In genomic region chr11:69883066-69883465, GRCm38 (mm10) we compare ENCODE assay signal across 9 mouse cellular contexts. TPM values are rescaled to one million over a fixed set of nuclear protein-coding genes. Genes with fewer than 3 reads are reported as not detected.
A peak's percentile ranks its signal among the peaks of the same experiment; 100 is the strongest.
DNase-seq lines count a peak whose midpoint lies in the region; ATAC-seq and TF ChIP-seq lines count a peak whose summit lies in the region.
"Had no signal": no experiment of that assay in that cellular context is flagged by ENCODE, and none has a peak within 500 bp of the region (broad histone marks: within the 10 kb centered on the region; RNA-seq: fewer than 3 reads in every experiment).

No protein-coding gene starts in this region.

- H3K4me2 ChIP-seq in forebrain, postnatal 0 days (ENCODE audit: low read depth): no peak overlapping the region
- no peak overlapping the region for H3K4me2 ChIP-seq in forebrain, embryonic 16.5 days (ENCODE audit: low read length)
- no peak overlapping the region for H3K4me2 ChIP-seq in liver, embryonic 14.5 days (ENCODE audit: low read depth)

- no peak overlapping the region for H3K9ac ChIP-seq in forebrain, postnatal 0 days
- H3K9ac ChIP-seq in forebrain, embryonic 16.5 days (replicated peaks; ENCODE audit: low read depth, low read length): no peak overlapping the region
- no peak overlapping the region for H3K9ac ChIP-seq in liver, embryonic 14.5 days (replicated peaks)

- H3K4me3 ChIP-seq in forebrain, postnatal 0 days (ENCODE audit: low read depth, low read length): no peak overlapping the region
- no peak overlapping the region for H3K4me3 ChIP-seq in forebrain, embryonic 16.5 days (replicated peaks; ENCODE audit: low read length)
- no peak overlapping the region for H3K4me3 ChIP-seq in spleen, adult 2 months (ENCODE audit: extremely low read depth, insufficient read depth, insufficient read length)
- no peak overlapping the region for H3K4me3 ChIP-seq in liver, embryonic 14.5 days (ENCODE audit: insufficient read depth in 1 of 2, low read depth in 2 of 2, low read length in 2 of 2)

- no peaks in the 10 kb centered on the region for H3K36me3 ChIP-seq in forebrain, postnatal 0 days (ENCODE audit: insufficient read depth)
- no peaks in the 10 kb centered on the region for H3K36me3 ChIP-seq in forebrain, embryonic 16.5 days (ENCODE audit: control insufficient read depth, insufficient read depth)
- H3K36me3 ChIP-seq in spleen, adult 2 months (ENCODE audit: control insufficient read depth, insufficient read depth, low read length): peaks cover 31% of the 10 kb centered on the region
- H3K36me3 ChIP-seq in liver, embryonic 14.5 days (replicated peaks; ENCODE audit: control insufficient read depth, insufficient read depth, low read depth): no peaks in the 10 kb centered on the region

- peaks cover 9% of the 10 kb centered on the region; the same call in 1 of the 2 replicates for H3K4me1 ChIP-seq in forebrain, postnatal 0 days (ENCODE audit: insufficient read depth)
- H3K4me1 ChIP-seq in forebrain, embryonic 16.5 days (replicated peaks; ENCODE audit: control insufficient read depth, insufficient read depth, low read length): peaks cover 14% of the 10 kb centered on the region
- peaks cover 5% of the 10 kb centered on the region; the same call in 1 of the 2 replicates for H3K4me1 ChIP-seq in spleen, adult 2 months (ENCODE audit: control insufficient read depth, insufficient read depth, insufficient read length)
- peaks cover 33 to 44% of the 10 kb centered on the region in 2 experiments for H3K4me1 ChIP-seq in liver, embryonic 14.5 days (replicated peaks; ENCODE audit: control insufficient read depth in 2 of 2, insufficient read depth in 2 of 2, low read length in 1 of 2)

- H3K27ac ChIP-seq in forebrain, postnatal 0 days (ENCODE audit: low read depth, low read length): no peak overlapping the region
- no peak overlapping the region for H3K27ac ChIP-seq in forebrain, embryonic 16.5 days (ENCODE audit: low read length)
- H3K27ac ChIP-seq in spleen, adult 2 months (ENCODE audit: insufficient read depth, low read length): no peak overlapping the region
- no peak overlapping the region for H3K27ac ChIP-seq in liver, embryonic 14.5 days

- peak; percentile 47 for TF ChIP-seq CTCF in forebrain, postnatal 0 days (IDR thresholded peaks at IDR 0.05; ENCODE audit: low read depth)
- TF ChIP-seq CTCF in spleen, adult 2 months (IDR thresholded peaks at IDR 0.05; ENCODE audit: extremely low read depth, insufficient read depth, insufficient read length, insufficient replicate concordance): peak; percentile 38; the same call in 1 of the 2 replicates
- peak; percentile 80 for TF ChIP-seq CTCF in liver, embryonic 14.5 days (IDR thresholded peaks at IDR 0.05; ENCODE audit: low read depth)

- ATAC-seq in forebrain, postnatal 0 days: no peak
- ATAC-seq in forebrain, embryonic 16.5 days: no peak
- no peak for ATAC-seq in liver, embryonic 14.5 days (ENCODE audit: insufficient read depth)

- H3K27me3 ChIP-seq in forebrain, postnatal 0 days (ENCODE audit: insufficient read depth, low read length): no peaks in the 10 kb centered on the region; the same call in 1 of the 2 replicates
- peaks cover 5% of the 10 kb centered on the region; the same call in 1 of the 2 replicates for H3K27me3 ChIP-seq in forebrain, embryonic 16.5 days (replicated peaks; ENCODE audit: control insufficient read depth, insufficient read depth, low read length)
- no peaks in the 10 kb centered on the region for H3K27me3 ChIP-seq in spleen, adult 2 months (ENCODE audit: control insufficient read depth, insufficient read depth, low read length)
- no peaks in the 10 kb centered on the region for H3K27me3 ChIP-seq in liver, embryonic 14.5 days (ENCODE audit: control insufficient read depth, insufficient read depth, low read length)

- H3K9me3 ChIP-seq in forebrain, postnatal 0 days (ENCODE audit: low read length): no peaks in the 10 kb centered on the region
- H3K9me3 ChIP-seq in forebrain, embryonic 16.5 days (ENCODE audit: control insufficient read depth, low read length): no peaks in the 10 kb centered on the region
- no peaks in the 10 kb centered on the region for H3K9me3 ChIP-seq in liver, embryonic 14.5 days (ENCODE audit: control insufficient read depth, low read length)

- no peak for TF ChIP-seq EP300 in liver, embryonic 14.5 days (IDR thresholded peaks at IDR 0.05; ENCODE audit: low read depth)

- TF ChIP-seq POLR2A in spleen, adult 2 months (IDR thresholded peaks at IDR 0.05; ENCODE audit: low read depth, low read length): no peak

- 68% methylated on average over 4 of the region's 4 CpGs for WGBS in forebrain, postnatal 0 days
- WGBS in forebrain, embryonic 16.5 days: 63% methylated on average over 4 of the region's 4 CpGs
- WGBS in spleen, adult 2 months: 85% methylated on average over 4 of the region's 4 CpGs
- 65% methylated on average over 4 of the region's 4 CpGs for WGBS in liver, embryonic 14.5 days (ENCODE audit: insufficient replicate concordance)

- no peak for DNase-seq in forebrain, postnatal 0 days
- peak in 1 of 2 experiments; percentile 58 for DNase-seq in spleen, adult 2 months (ENCODE audit: low read depth in 1 of 2, low spot score in 2 of 2)
- no peak for DNase-seq in spleen, adult 12 weeks (ENCODE audit: low spot score)
- DNase-seq in liver, embryonic 14.5 days (ENCODE audit: low read depth in 3 of 3, low spot score in 3 of 3): no peak
- DNase-seq in thymus, postnatal 25 days: peak; percentile 72
- DNase-seq in right cerebral cortex, postnatal 14 days: no peak
- DNase-seq in gastrocnemius, adult 18-20 months (ENCODE audit: low spot score): no peak

RNA-seq across cellular contexts. Expression of gene Kctd11, which starts 1.9 kb away (rescaled TPM):
- total RNA-seq in forebrain, postnatal 0 days (2014; rRNA removed): 1.0 and 1.3 TPM in 2 replicates
- polyA plus RNA-seq in forebrain, postnatal 0 days (2015; fragmentation: Nextera tagmentation; extraction: Ambion mirVana): 0.58 and 0.88 TPM in 2 replicates
- 1.3 and 1.9 TPM in 2 replicates for polyA plus RNA-seq in forebrain, embryonic 16.5 days (2015; fragmentation: Nextera tagmentation; extraction: Ambion mirVana)
- polyA plus RNA-seq in spleen, adult 2 months (2012; rRNA removed): 3.6 TPM in 2 replicates
- polyA plus RNA-seq in liver, embryonic 14.5 days (2012; rRNA removed): 0.93 TPM in 2 replicates
- 0.53 and 1.00 TPM in 2 replicates for polyA plus RNA-seq in liver, embryonic 14.5 days (2014; fragmentation: Nextera tagmentation; extraction: Ambion mirVana)
- total RNA-seq in gastrocnemius, adult 18-20 months (2021): 1 to 10 TPM; 1.3 to 1.5 TPM

RNA-seq across cellular contexts. Expression of gene Tmem95, which starts 5.2 kb away (rescaled TPM):
- total RNA-seq in forebrain, postnatal 0 days (2014; rRNA removed): not detected in 2 replicates
- not detected in 2 replicates for polyA plus RNA-seq in forebrain, postnatal 0 days (2015; fragmentation: Nextera tagmentation; extraction: Ambion mirVana)
- not detected in 2 replicates for polyA plus RNA-seq in forebrain, embryonic 16.5 days (2015; fragmentation: Nextera tagmentation; extraction: Ambion mirVana)
- polyA plus RNA-seq in spleen, adult 2 months (2012; rRNA removed): not detected in 2 replicates
- not detected in 2 replicates for polyA plus RNA-seq in liver, embryonic 14.5 days (2012; rRNA removed)
- polyA plus RNA-seq in liver, embryonic 14.5 days (2014; fragmentation: Nextera tagmentation; extraction: Ambion mirVana): not detected in 2 replicates
- total RNA-seq in gastrocnemius, adult 18-20 months (2021): not detected
- total RNA-seq: layer of hippocampus, postnatal 14 days had no signal

RNA-seq across cellular contexts. Expression of gene Acap1, which starts 12.3 kb away (rescaled TPM):
- total RNA-seq in forebrain, postnatal 0 days (2014; rRNA removed): 0.90 TPM in 1 of 2 replicates, not detected in the other
- 0.26 and 0.48 TPM in 2 replicates for polyA plus RNA-seq in forebrain, postnatal 0 days (2015; fragmentation: Nextera tagmentation; extraction: Ambion mirVana)
- 0.48 and 0.49 TPM in 2 replicates for polyA plus RNA-seq in forebrain, embryonic 16.5 days (2015; fragmentation: Nextera tagmentation; extraction: Ambion mirVana)
- polyA plus RNA-seq in spleen, adult 2 months (2012; rRNA removed): 142 and 162 TPM in 2 replicates
- 2.7 and 2.8 TPM in 2 replicates for polyA plus RNA-seq in liver, embryonic 14.5 days (2012; rRNA removed)
- polyA plus RNA-seq in liver, embryonic 14.5 days (2014; fragmentation: Nextera tagmentation; extraction: Ambion mirVana): 2.9 and 3.3 TPM in 2 replicates
- under 1 TPM; 0.21 to 0.30 TPM for total RNA-seq in gastrocnemius, adult 18-20 months (2021)

RNA-seq across cellular contexts. Expression of gene 2810408A11Rik, which starts 17.7 kb away (rescaled TPM):
- 9.2 and 10.5 TPM in 2 replicates for total RNA-seq in forebrain, postnatal 0 days (2014; rRNA removed)
- 10.6 and 11.4 TPM in 2 replicates for polyA plus RNA-seq in forebrain, postnatal 0 days (2015; fragmentation: Nextera tagmentation; extraction: Ambion mirVana)
- polyA plus RNA-seq in forebrain, embryonic 16.5 days (2015; fragmentation: Nextera tagmentation; extraction: Ambion mirVana): 16.4 and 18.5 TPM in 2 replicates
- 0.48 and 0.51 TPM in 2 replicates for polyA plus RNA-seq in spleen, adult 2 months (2012; rRNA removed)
- polyA plus RNA-seq in liver, embryonic 14.5 days (2012; rRNA removed): 0.40 and 0.48 TPM in 2 replicates
- 0.93 and 1.7 TPM in 2 replicates for polyA plus RNA-seq in liver, embryonic 14.5 days (2014; fragmentation: Nextera tagmentation; extraction: Ambion mirVana)
- under 1 TPM; 0.24 to 0.25 TPM for total RNA-seq in gastrocnemius, adult 18-20 months (2021)

RNA-seq across cellular contexts. Expression of gene Neurl4, which starts 17.8 kb away (rescaled TPM):
- total RNA-seq in forebrain, postnatal 0 days (2014; rRNA removed): 97.4 and 155 TPM in 2 replicates
- polyA plus RNA-seq in forebrain, postnatal 0 days (2015; fragmentation: Nextera tagmentation; extraction: Ambion mirVana): 15.6 and 18.2 TPM in 2 replicates
- polyA plus RNA-seq in forebrain, embryonic 16.5 days (2015; fragmentation: Nextera tagmentation; extraction: Ambion mirVana): 19.0 and 21.5 TPM in 2 replicates
- 43.3 and 45.2 TPM in 2 replicates for polyA plus RNA-seq in spleen, adult 2 months (2012; rRNA removed)
- polyA plus RNA-seq in liver, embryonic 14.5 days (2012; rRNA removed): 13.1 and 20.5 TPM in 2 replicates
- 2.5 and 3.4 TPM in 2 replicates for polyA plus RNA-seq in liver, embryonic 14.5 days (2014; fragmentation: Nextera tagmentation; extraction: Ambion mirVana)
- 10 to 100 TPM; 25.9 to 27.4 TPM for total RNA-seq in gastrocnemius, adult 18-20 months (2021)

Comparison
In these comparisons a context has a peak if more than half of its experiments do, and no peak if none do; other contexts are left out.
1. RNA of gene Acap1, which starts 12.3 kb away (polyA plus RNA-seq): 142 to 162 TPM in spleen, adult 2 months; 2.7 to 3.3 TPM in liver, embryonic 14.5 days, 0.48 to 0.49 TPM in forebrain, embryonic 16.5 days and 0.26 to 0.48 TPM in forebrain, postnatal 0 days; every median in the first group is over 10 times any median in the second.
2. Peak in every context shown above with its lines, with median percentiles within 50 percentile points of each other: CTCF ChIP-seq.